Mouse (Mus musculus): Measurements from ENCODE around the gene Mkln1.

The Mkln1 gene

GRCm38 (mm10) chr6:31399566-31399965 is 1.0 kb downstream of the Mkln1 start:
- DNase-seq: peak in 1 of 2 experiments; percentile 19

- DNase-seq: no peak
These were observed 12.5 kb downstream of the Mkln1 start for GRCm38 (mm10) chr6:31411017-31411416.

- DNase-seq: no peak
These were observed 14.0 kb downstream of the Mkln1 start for GRCm38 (mm10) chr6:31412487-31412886.

- DNase-seq: no peak
These were observed 15.0 kb downstream of the Mkln1 start for GRCm38 (mm10) chr6:31413556-31413955.

GRCm38 (mm10) chr6:31414303-31414702 is 15.8 kb downstream of the Mkln1 start:
- DNase-seq: no peak

GRCm38 (mm10) chr6:31425428-31425827 is 26.9 kb downstream of the Mkln1 start:
- no peak for DNase-seq

GRCm38 (mm10) chr6:31437264-31437663 is 38.7 kb downstream of the Mkln1 start:
- DNase-seq: no peak

- no peak for DNase-seq
These were observed 46.7 kb downstream of the Mkln1 start for GRCm38 (mm10) chr6:31445258-31445657.

- DNase-seq: no peak
These were observed 55.2 kb downstream of the Mkln1 start for GRCm38 (mm10) chr6:31453735-31454134.

- no peak for DNase-seq
These were observed 56.8 kb downstream of the Mkln1 start for GRCm38 (mm10) chr6:31455376-31455775.

GRCm38 (mm10) chr6:31456988-31457387 is 58.5 kb downstream of the Mkln1 start:
- DNase-seq: no peak

GRCm38 (mm10) chr6:31469431-31469830 is 70.9 kb downstream of the Mkln1 start:
- DNase-seq: no peak

- DNase-seq: no peak
These were observed 79.7 kb downstream of the Mkln1 start for GRCm38 (mm10) chr6:31478221-31478620.

GRCm38 (mm10) chr6:31480008-31480407 is 81.5 kb downstream of the Mkln1 start:
- no peak for DNase-seq

GRCm38 (mm10) chr6:31486601-31487000 is 88.1 kb downstream of the Mkln1 start:
- no peak for DNase-seq

GRCm38 (mm10) chr6:31489950-31490349 is 91.4 kb downstream of the Mkln1 start:
- DNase-seq: no peak

- DNase-seq: no peak
These were observed 96.7 kb downstream of the Mkln1 start for GRCm38 (mm10) chr6:31495122-31495731.

- DNase-seq: no peak
These were observed 97.7 kb downstream of the Mkln1 start for GRCm38 (mm10) chr6:31496227-31496626.

- no peak for DNase-seq
These were observed 101.3 kb downstream of the Mkln1 start for GRCm38 (mm10) chr6:31499836-31500235.

- DNase-seq: no peak
These were observed 101.7 kb downstream of the Mkln1 start for GRCm38 (mm10) chr6:31500260-31500659.

- no peak for DNase-seq
These were observed 102.2 kb downstream of the Mkln1 start for GRCm38 (mm10) chr6:31500691-31501090.

- no peak for DNase-seq
These were observed 104.1 kb downstream of the Mkln1 start for GRCm38 (mm10) chr6:31502614-31503013.

GRCm38 (mm10) chr6:31513726-31514125 is 115.2 kb downstream of the Mkln1 start:
- no peak for DNase-seq

- DNase-seq: no peak
These were observed 119.3 kb downstream of the Mkln1 start for GRCm38 (mm10) chr6:31517681-31518337.

- no peak for DNase-seq
These were observed 119.8 kb downstream of the Mkln1 start for GRCm38 (mm10) chr6:31518338-31518698.

All from thymus, postnatal 36 days (tissue).